Mouse (Mus musculus) heart, embryonic 15.5 days (tissue): ENCODE data around the gene Smyd2. TPM values are rescaled to one million over a fixed set of nuclear protein-coding genes. Genes with fewer than 3 reads are reported as not detected.

ENCODE experiments used
- ATAC-seq: fragments of 200-750 bp; cut with Nextera tagmentation; replicated peaks from 2 replicates; pipeline ENCODE4 v1.8.0; 2017; ENCODE audit warnings: low read depth, moderate TSS enrichment; ENCODE audit not compliant: insufficient number of reproducible peaks, insufficient read depth, low FRiP score
- H3K27ac ChIP-seq: fragments of 300-500 bp; sonication (generic); 2 replicates; pipeline ENCODE4 v1.5.1; 2015; ENCODE audit warnings: mild to moderate bottlenecking, inconsistent platforms
- H3K27me3 ChIP-seq: fragments of 300-500 bp; sonication (generic); 2 replicates; pipeline ENCODE4 v1.6.1; 2015; ENCODE audit warnings: inconsistent platforms
- H3K36me3 ChIP-seq: fragments of 300-500 bp; sonication (generic); 2 replicates; pipeline ENCODE4 v1.6.1; 2015; ENCODE audit warnings: mild to moderate bottlenecking, inconsistent platforms
- H3K4me1 ChIP-seq: fragments of 300-500 bp; sonication (generic); replicated peaks from 2 replicates; pipeline ENCODE4 v1.6.1; 2015; ENCODE audit warnings: inconsistent platforms
- H3K4me2 ChIP-seq: fragments of 300-500 bp; sonication (generic); 2 replicates; pipeline ENCODE4 v1.6.1; 2015; ENCODE audit warnings: inconsistent platforms, mild to moderate bottlenecking, moderate library complexity
- H3K4me3 ChIP-seq: fragments of 300-500 bp; sonication (generic); 2 replicates; pipeline ENCODE4 v1.5.1; 2015; ENCODE audit warnings: mild to moderate bottlenecking, inconsistent platforms
- H3K9ac ChIP-seq: fragments of 300-500 bp; sonication (generic); 2 replicates; pipeline ENCODE4 v1.6.1; 2015; ENCODE audit warnings: mild to moderate bottlenecking, inconsistent platforms
- H3K9me3 ChIP-seq: fragments of 300-500 bp; sonication (generic); replicated peaks from 2 replicates; pipeline ENCODE4 v1.6.1; 2016; ENCODE audit warnings: inconsistent platforms
- WGBS: fragments of 180-500 bp; shearing (Covaris S2); methylation state at CpG from one replicate; pipeline ENCODE4 v1.1.7; 2015; ENCODE audit warnings: mixed read lengths; 5-methylcytosine and 5-hydroxymethylcytosine counted together
- polyA plus RNA-seq: library from polyadenylated mRNA; unstranded; fragments of >200 nt; fragmentation: Nextera tagmentation; extraction: Ambion mirVana; gene quantifications from 2 replicates; pipeline ENCODE4 v1.2.1, GENCODE M21; 2015

The Smyd2 gene
- polyA plus RNA-seq, 1 experiment from 2014 or later: 208 TPM

- Histone ChIP-seq H3K36me3 (peaks cover 38% of the 10 kb centered on the region), H3K9me3 (no peaks in the 10 kb centered on the region), H3K27ac (peak overlapping the region; percentile 62), H3K4me1 (peaks cover 29% of the 10 kb centered on the region), H3K9ac (no peak overlapping the region), H3K4me3 (no peak overlapping the region), H3K4me2 (no peak overlapping the region), H3K27me3 (no peaks in the 10 kb centered on the region)
- WGBS: 29% methylated on average over 7 of the region's 7 CpGs
- ATAC-seq: peak; percentile 54; the same call in 1 of the 2 replicates
Observed at GRCm38 (mm10) chr1:189887518-189887917, 34.6 kb downstream of the Smyd2 start.

GRCm38 (mm10) chr1:189885975-189886374 lies 36.2 kb downstream of the Smyd2 start:
- Histone ChIP-seq H3K27me3 (no peaks in the 10 kb centered on the region), H3K4me3 (no peak overlapping the region), H3K27ac (no peak overlapping the region), H3K4me2 (no peak overlapping the region), H3K4me1 (peaks cover 30% of the 10 kb centered on the region), H3K9ac (no peak overlapping the region), H3K9me3 (no peaks in the 10 kb centered on the region), H3K36me3 (peaks cover 42% of the 10 kb centered on the region)
- 76% methylated on average over 6 of the region's 6 CpGs for WGBS
- no peak for ATAC-seq

- Histone ChIP-seq H3K9ac (no peak overlapping the region), H3K27me3 (no peaks in the 10 kb centered on the region), H3K9me3 (no peaks in the 10 kb centered on the region), H3K4me1 (peaks cover 37% of the 10 kb centered on the region), H3K4me3 (no peak overlapping the region), H3K4me2 (no peak overlapping the region), H3K27ac (no peak overlapping the region), H3K36me3 (peaks cover 51% of the 10 kb centered on the region)
- WGBS: 71% methylated on average over 13 of the region's 13 CpGs
- no peak for ATAC-seq
Observed at GRCm38 (mm10) chr1:189884951-189885350, 37.2 kb downstream of the Smyd2 start.

GRCm38 (mm10) chr1:189883531-189884170 lies 38.5 kb downstream of the Smyd2 start:
- Histone ChIP-seq H3K4me1 (peaks cover 43% of the 10 kb centered on the region), H3K4me3 (no peak overlapping the region), H3K36me3 (peaks cover 51% of the 10 kb centered on the region), H3K9ac (no peak overlapping the region), H3K27ac (no peak overlapping the region), H3K27me3 (no peaks in the 10 kb centered on the region), H3K9me3 (no peaks in the 10 kb centered on the region), H3K4me2 (no peak overlapping the region)
- ATAC-seq: no peak
- WGBS: 50% methylated on average over 18 of the region's 18 CpGs

GRCm38 (mm10) chr1:189882886-189883285 lies 39.3 kb downstream of the Smyd2 start:
- no peaks in the 10 kb centered on the region for H3K9me3 ChIP-seq
- no peak overlapping the region for H3K27ac ChIP-seq
- no peak overlapping the region for H3K4me3 ChIP-seq
- no peaks in the 10 kb centered on the region for H3K27me3 ChIP-seq
- no peak for ATAC-seq
- H3K36me3 ChIP-seq: peaks cover 51% of the 10 kb centered on the region
- peaks cover 35% of the 10 kb centered on the region for H3K4me1 ChIP-seq
- no peak overlapping the region for H3K4me2 ChIP-seq
- no peak overlapping the region for H3K9ac ChIP-seq
- 67% methylated on average over 7 of the region's 7 CpGs for WGBS

- Histone ChIP-seq H3K9ac (no peak overlapping the region), H3K36me3 (peaks cover 44% of the 10 kb centered on the region)
Observed at GRCm38 (mm10) chr1:189880745-189881144, 41.4 kb downstream of the Smyd2 start.

GRCm38 (mm10) chr1:189879965-189880364 lies 42.2 kb downstream of the Smyd2 start:
- 52% methylated on average over 8 of the region's 8 CpGs for WGBS
- no peak overlapping the region for H3K4me3 ChIP-seq
- H3K27me3 ChIP-seq: no peaks in the 10 kb centered on the region
- H3K27ac ChIP-seq: peak overlapping the region; percentile 57
- peak overlapping the region; percentile 0; the same call in 1 of the 2 replicates for H3K9ac ChIP-seq
- peaks cover 40% of the 10 kb centered on the region for H3K36me3 ChIP-seq
- H3K4me1 ChIP-seq: peaks cover 53% of the 10 kb centered on the region
- no peaks in the 10 kb centered on the region for H3K9me3 ChIP-seq
- H3K4me2 ChIP-seq: no peak overlapping the region
- peak; percentile 40; the same call in 1 of the 2 replicates for ATAC-seq

More at GRCm38 (mm10) chr1:189880745-189881144, 41.4 kb downstream of the Smyd2 start:
- H3K4me3 ChIP-seq: no peak overlapping the region
- H3K27me3 ChIP-seq: no peaks in the 10 kb centered on the region
- no peak for ATAC-seq
- no peaks in the 10 kb centered on the region for H3K9me3 ChIP-seq
- peak overlapping the region; percentile 57 for H3K27ac ChIP-seq
- WGBS: 78% methylated on average over 14 of the region's 14 CpGs
- H3K4me1 ChIP-seq: peaks cover 45% of the 10 kb centered on the region
- H3K4me2 ChIP-seq: no peak overlapping the region

GRCm38 (mm10) chr1:189879212-189879611 lies 43.0 kb downstream of the Smyd2 start:
- Histone ChIP-seq H3K4me2 (no peak overlapping the region), H3K4me1 (peaks cover 61% of the 10 kb centered on the region), H3K9ac (no peak overlapping the region), H3K36me3 (peaks cover 35% of the 10 kb centered on the region), H3K4me3 (no peak overlapping the region), H3K27ac (peak overlapping the region; percentile 57), H3K9me3 (no peaks in the 10 kb centered on the region), H3K27me3 (no peaks in the 10 kb centered on the region)
- 49% methylated on average over 2 of the region's 2 CpGs for WGBS
- ATAC-seq: peak; percentile 45

- Histone ChIP-seq H3K4me1 (peaks cover 64% of the 10 kb centered on the region), H3K36me3 (0 out of 2 replicates have a peak, but pooled peaks cover 11% of the 10 kb centered on the region), H3K4me2 (peak overlapping the region; percentile 24), H3K9me3 (no peaks in the 10 kb centered on the region), H3K27ac (peak overlapping the region; percentile 75), H3K27me3 (no peaks in the 10 kb centered on the region), H3K9ac (no peak overlapping the region), H3K4me3 (no peak overlapping the region)
- peak; percentile 37; the same call in 1 of the 2 replicates for ATAC-seq
- WGBS: 43% methylated on average over 8 of the region's 8 CpGs
Observed at GRCm38 (mm10) chr1:189876162-189876561, 46.0 kb downstream of the Smyd2 start.

GRCm38 (mm10) chr1:189875439-189875861 lies 46.7 kb downstream of the Smyd2 start:
- Histone ChIP-seq H3K4me3 (no peak overlapping the region), H3K27me3 (no peaks in the 10 kb centered on the region), H3K4me2 (no peak overlapping the region), H3K27ac (peak overlapping the region; percentile 75), H3K9me3 (no peaks in the 10 kb centered on the region), H3K4me1 (peaks cover 61% of the 10 kb centered on the region), H3K9ac (no peak overlapping the region), H3K36me3 (peaks cover 11% of the 10 kb centered on the region; the same call in 1 of the 2 replicates)
- 36% methylated on average over 6 of the region's 6 CpGs for WGBS
- no peak for ATAC-seq

GRCm38 (mm10) chr1:189873591-189873990 lies 48.6 kb downstream of the Smyd2 start:
- Histone ChIP-seq H3K4me1 (peaks cover 46% of the 10 kb centered on the region), H3K4me3 (no peak overlapping the region), H3K27me3 (no peaks in the 10 kb centered on the region), H3K36me3 (peaks cover 14% of the 10 kb centered on the region; the same call in 1 of the 2 replicates), H3K4me2 (no peak overlapping the region), H3K27ac (peak overlapping the region; percentile 73), H3K9ac (no peak overlapping the region), H3K9me3 (no peaks in the 10 kb centered on the region)
- 59% methylated on average over 8 of the region's 8 CpGs for WGBS
- ATAC-seq: no peak

GRCm38 (mm10) chr1:189872050-189872449 lies 50.1 kb downstream of the Smyd2 start:
- ATAC-seq: no peak
- H3K9ac ChIP-seq: no peak overlapping the region
- H3K4me3 ChIP-seq: no peak overlapping the region
- WGBS: 63% methylated on average over 4 of the region's 4 CpGs
- no peaks in the 10 kb centered on the region for H3K9me3 ChIP-seq
- H3K27me3 ChIP-seq: no peaks in the 10 kb centered on the region
- H3K27ac ChIP-seq: no peak overlapping the region
- peaks cover 12% of the 10 kb centered on the region; the same call in 1 of the 2 replicates for H3K36me3 ChIP-seq
- no peak overlapping the region for H3K4me2 ChIP-seq
- peaks cover 54% of the 10 kb centered on the region for H3K4me1 ChIP-seq
